Mouse (Mus musculus): ENCODE results near the gene Snx7.
A peak's percentile ranks its signal among the peaks of the same experiment; 100 is the strongest.

The Snx7 gene

GRCm38 (mm10) chr3:117868637-117869323 lies at the start of gene Snx7:
Snx7 (minus strand) TSS chr3:117868936.
- peak; percentile 16; the same call in 1 of the 2 replicates for TF ChIP-seq GATA4 (IDR thresholded peaks at IDR 0.05; ENCODE audit: insufficient replicate concordance, low read length)

DNA sequence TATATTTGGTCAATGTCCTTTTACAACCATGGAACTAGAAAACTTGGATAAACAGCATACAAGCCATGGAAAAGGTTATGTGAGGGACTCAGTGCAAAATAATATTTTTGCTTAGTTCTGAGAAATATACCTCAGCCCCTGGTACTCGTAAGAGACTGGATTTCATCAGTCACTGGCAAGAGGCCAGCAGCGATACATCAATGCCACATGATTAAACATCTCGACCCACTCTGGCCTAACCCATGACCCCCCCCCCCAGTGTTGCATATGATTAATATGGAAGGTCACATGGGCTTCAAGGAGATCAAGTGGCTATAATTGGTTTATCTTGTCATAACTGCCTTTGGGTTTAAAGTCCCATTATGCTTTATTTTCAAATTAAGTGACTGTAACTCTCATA lies 46.7 kb upstream of the Snx7 start:
- TF ChIP-seq GATA4 (IDR thresholded peaks at IDR 0.05; ENCODE audit: insufficient replicate concordance, low read length), result no peak

GRCm38 (mm10) chr3:117893736-117894135 lies 25.0 kb upstream of the Snx7 start:
- no peak for TF ChIP-seq GATA4 (IDR thresholded peaks at IDR 0.05; ENCODE audit: insufficient replicate concordance, low read length)

DNA sequence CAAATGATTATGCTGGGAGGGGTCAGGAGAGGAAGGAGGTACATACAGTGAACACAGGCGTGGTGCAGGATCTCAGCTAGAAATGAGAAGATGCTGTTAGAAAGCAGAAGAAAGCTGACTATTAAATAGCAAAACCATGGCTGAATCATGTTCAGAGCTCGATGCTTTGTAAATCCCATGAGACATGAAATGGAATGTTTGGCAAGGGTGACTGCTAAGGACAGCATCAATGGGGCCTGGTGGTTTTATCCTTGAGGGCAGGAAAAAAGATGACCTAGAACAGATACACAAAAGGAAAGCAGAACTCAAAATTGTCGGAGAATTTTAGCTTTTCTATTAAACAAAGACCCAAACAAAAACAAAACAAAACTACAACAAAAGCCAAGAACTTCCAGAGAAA lies 6.7 kb upstream of the Snx7 start:
- no peak for TF ChIP-seq GATA4 (IDR thresholded peaks at IDR 0.05; ENCODE audit: insufficient replicate concordance, low read length)

- TF ChIP-seq GATA4 (IDR thresholded peaks at IDR 0.05; ENCODE audit: insufficient replicate concordance, low read length), result no peak
Observed at GRCm38 (mm10) chr3:117873209-117873863, 4.6 kb upstream of the Snx7 start.

- no peak for TF ChIP-seq GATA4 (IDR thresholded peaks at IDR 0.05; ENCODE audit: insufficient replicate concordance, low read length)
Observed at GRCm38 (mm10) chr3:117869324-117869715, 584 bp upstream of the Snx7 start.

GRCm38 (mm10) chr3:117868091-117868490 lies 645 bp downstream of the Snx7 start:
- TF ChIP-seq GATA4 (IDR thresholded peaks at IDR 0.05; ENCODE audit: insufficient replicate concordance, low read length), result no peak

- no peak for TF ChIP-seq GATA4 (IDR thresholded peaks at IDR 0.05; ENCODE audit: insufficient replicate concordance, low read length)
Observed at GRCm38 (mm10) chr3:117866696-117867407, 1.9 kb downstream of the Snx7 start.

- TF ChIP-seq GATA4 (IDR thresholded peaks at IDR 0.05; ENCODE audit: insufficient replicate concordance, low read length), result no peak
Observed at GRCm38 (mm10) chr3:117865621-117866020, 3.1 kb downstream of the Snx7 start.

DNA sequence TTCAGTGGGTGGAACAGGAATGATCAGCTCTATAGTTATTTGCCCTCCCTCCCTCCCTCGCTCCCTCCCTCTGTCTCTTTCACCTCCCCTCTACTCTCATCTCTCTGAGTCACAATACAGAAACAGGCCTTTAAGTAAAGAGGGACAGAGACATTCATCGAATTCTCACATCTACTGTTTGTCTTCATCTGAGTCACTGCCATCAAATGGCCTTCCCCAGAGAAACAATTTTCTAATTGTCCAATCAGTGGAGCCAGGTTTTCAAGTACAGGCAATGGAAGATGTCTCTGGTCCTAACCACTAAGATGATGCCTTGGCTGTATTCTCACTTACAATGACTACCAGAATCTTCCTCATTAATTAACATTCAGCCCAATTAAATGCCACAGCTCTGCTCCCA lies 5.8 kb downstream of the Snx7 start:
- no peak for TF ChIP-seq GATA4 (IDR thresholded peaks at IDR 0.05; ENCODE audit: insufficient replicate concordance, low read length)

- TF ChIP-seq GATA4 (IDR thresholded peaks at IDR 0.05; ENCODE audit: insufficient replicate concordance, low read length), result no peak
Observed at GRCm38 (mm10) chr3:117861977-117862434, 6.7 kb downstream of the Snx7 start.

GRCm38 (mm10) chr3:117858996-117859395 lies 9.7 kb downstream of the Snx7 start:
- no peak for TF ChIP-seq GATA4 (IDR thresholded peaks at IDR 0.05; ENCODE audit: insufficient replicate concordance, low read length)

- TF ChIP-seq GATA4 (IDR thresholded peaks at IDR 0.05; ENCODE audit: insufficient replicate concordance, low read length), result no peak
Observed at GRCm38 (mm10) chr3:117853729-117854128, 15.0 kb downstream of the Snx7 start.

GRCm38 (mm10) chr3:117852054-117852361 lies 16.7 kb downstream of the Snx7 start:
- no peak for TF ChIP-seq GATA4 (IDR thresholded peaks at IDR 0.05; ENCODE audit: insufficient replicate concordance, low read length)

- TF ChIP-seq GATA4 (IDR thresholded peaks at IDR 0.05; ENCODE audit: insufficient replicate concordance, low read length), result no peak
Observed at GRCm38 (mm10) chr3:117851278-117852053, 17.3 kb downstream of the Snx7 start.
